Mouse (Mus musculus): ENCODE results near the gene Hagh. TPM values are rescaled to one million over a fixed set of nuclear protein-coding genes. Genes with fewer than 3 reads are reported as not detected.

Gene Hagh
- polyA plus RNA-seq, 1 experiment from 2014 or later = 124 TPM

- no peak overlapping the region for H3K4me3 ChIP-seq (ENCODE audit: low read depth, low read length)
- H3K9ac ChIP-seq (ENCODE audit: low read depth, low read length) = no peak overlapping the region
- 88% methylated on average over 13 of the region's 13 CpGs for WGBS (ENCODE audit: insufficient replicate concordance)
- H3K27me3 ChIP-seq (ENCODE audit: control insufficient read depth, insufficient read depth, low read depth, low read length) = no peaks in the 10 kb centered on the region
- H3K36me3 ChIP-seq (ENCODE audit: control insufficient read depth, insufficient read depth) = peaks cover 34% of the 10 kb centered on the region
- H3K27ac ChIP-seq (ENCODE audit: low read length) = no peak overlapping the region; the same call in 1 of the 2 replicates
- H3K4me2 ChIP-seq (ENCODE audit: low read depth, low read length) = no peak overlapping the region
- H3K4me1 ChIP-seq (ENCODE audit: control insufficient read depth, low read depth, low read length) = peaks cover 47% of the 10 kb centered on the region
- no peaks in the 10 kb centered on the region for H3K9me3 ChIP-seq (replicated peaks; ENCODE audit: control insufficient read depth, low read length)
- ATAC-seq (ENCODE audit: low read depth) = no peak
Measured at GRCm38 (mm10) chr17:24856589-24856988, 16.6 kb downstream of the Hagh start.

GRCm38 (mm10) chr17:24857831-24858470, 18.0 kb downstream of the Hagh start:
- H3K4me1 ChIP-seq (ENCODE audit: control insufficient read depth, low read depth, low read length) = peaks cover 44% of the 10 kb centered on the region

GRCm38 (mm10) chr17:24858967-24859366, 19.0 kb downstream of the Hagh start:
- Histone ChIP-seq H3K36me3 (ENCODE audit: control insufficient read depth, insufficient read depth) (peaks cover 29% of the 10 kb centered on the region), H3K4me1 (ENCODE audit: control insufficient read depth, low read depth, low read length) (peaks cover 44% of the 10 kb centered on the region), H3K9me3 (replicated peaks; ENCODE audit: control insufficient read depth, low read length) (no peaks in the 10 kb centered on the region), H3K9ac (ENCODE audit: low read depth, low read length) (no peak overlapping the region), H3K4me2 (ENCODE audit: low read depth, low read length) (peak overlapping the region; percentile 46), H3K27ac (ENCODE audit: low read length) (peak overlapping the region; percentile 77), H3K27me3 (ENCODE audit: control insufficient read depth, insufficient read depth, low read depth, low read length) (no peaks in the 10 kb centered on the region), H3K4me3 (ENCODE audit: low read depth, low read length) (no peak overlapping the region)
- ATAC-seq (ENCODE audit: low read depth) = peak; percentile 95
- 40% methylated on average over 6 of the region's 6 CpGs for WGBS (ENCODE audit: insufficient replicate concordance)

More at GRCm38 (mm10) chr17:24857831-24858470, 18.0 kb downstream of the Hagh start:
- Histone ChIP-seq H3K4me3 (ENCODE audit: low read depth, low read length) (peak overlapping the region; percentile 6; the same call in 1 of the 2 replicates), H3K4me2 (ENCODE audit: low read depth, low read length) (peak overlapping the region; percentile 46), H3K27ac (ENCODE audit: low read length) (peak overlapping the region; percentile 77), H3K27me3 (ENCODE audit: control insufficient read depth, insufficient read depth, low read depth, low read length) (no peaks in the 10 kb centered on the region), H3K9me3 (replicated peaks; ENCODE audit: control insufficient read depth, low read length) (no peaks in the 10 kb centered on the region), H3K36me3 (ENCODE audit: control insufficient read depth, insufficient read depth) (peaks cover 36% of the 10 kb centered on the region), H3K9ac (ENCODE audit: low read depth, low read length) (peak overlapping the region; percentile 27)
- ATAC-seq (ENCODE audit: low read depth) = peak; percentile 12; the same call in 1 of the 2 replicates
- 68% methylated on average over 8 of the region's 8 CpGs for WGBS (ENCODE audit: insufficient replicate concordance)

- H3K9ac ChIP-seq (ENCODE audit: low read depth, low read length) = peak overlapping the region; percentile 26
- H3K9me3 ChIP-seq (replicated peaks; ENCODE audit: control insufficient read depth, low read length) = no peaks in the 10 kb centered on the region
- H3K27ac ChIP-seq (ENCODE audit: low read length) = peak overlapping the region; percentile 90
- peaks cover 28% of the 10 kb centered on the region for H3K36me3 ChIP-seq (ENCODE audit: control insufficient read depth, insufficient read depth)
- peak overlapping the region; percentile 31 for H3K4me2 ChIP-seq (ENCODE audit: low read depth, low read length)
- no peaks in the 10 kb centered on the region for H3K27me3 ChIP-seq (ENCODE audit: control insufficient read depth, insufficient read depth, low read depth, low read length)
- 77% methylated on average over 8 of the region's 8 CpGs for WGBS (ENCODE audit: insufficient replicate concordance)
- peaks cover 44% of the 10 kb centered on the region for H3K4me1 ChIP-seq (ENCODE audit: control insufficient read depth, low read depth, low read length)
- ATAC-seq (ENCODE audit: low read depth) = peak; percentile 75
- no peak overlapping the region for H3K4me3 ChIP-seq (ENCODE audit: low read depth, low read length)
Measured at GRCm38 (mm10) chr17:24860076-24860475, 20.1 kb downstream of the Hagh start.

- H3K4me3 ChIP-seq (ENCODE audit: low read depth, low read length) = no peak overlapping the region
- H3K27ac ChIP-seq (ENCODE audit: low read length) = no peak overlapping the region; the same call in 1 of the 2 replicates
- WGBS (ENCODE audit: insufficient replicate concordance) = 82% methylated on average over 3 of the region's 3 CpGs
- H3K9ac ChIP-seq (ENCODE audit: low read depth, low read length) = no peak overlapping the region
- ATAC-seq (ENCODE audit: low read depth) = no peak
- no peaks in the 10 kb centered on the region for H3K9me3 ChIP-seq (replicated peaks; ENCODE audit: control insufficient read depth, low read length)
- no peak overlapping the region for H3K4me2 ChIP-seq (ENCODE audit: low read depth, low read length)
- H3K4me1 ChIP-seq (ENCODE audit: control insufficient read depth, low read depth, low read length) = peaks cover 38% of the 10 kb centered on the region
- peaks cover 24% of the 10 kb centered on the region for H3K36me3 ChIP-seq (ENCODE audit: control insufficient read depth, insufficient read depth)
- no peaks in the 10 kb centered on the region for H3K27me3 ChIP-seq (ENCODE audit: control insufficient read depth, insufficient read depth, low read depth, low read length)
Measured at GRCm38 (mm10) chr17:24861785-24862184, 21.8 kb downstream of the Hagh start.

GRCm38 (mm10) chr17:24865776-24866175, 25.8 kb downstream of the Hagh start, which contains the start of gene Igfals:
Gene Igfals (plus strand): TSS chr17:24865997.
- Histone ChIP-seq H3K9me3 (replicated peaks; ENCODE audit: control insufficient read depth, low read length) (no peaks in the 10 kb centered on the region), H3K4me3 (ENCODE audit: low read depth, low read length) (no peak within 1 kb of the TSS), H3K9ac (ENCODE audit: low read depth, low read length) (no peak within 1 kb of the TSS), H3K4me2 (ENCODE audit: low read depth, low read length) (no peak within 1 kb of the TSS), H3K27ac (ENCODE audit: low read length) (no peak within 1 kb of the TSS), H3K4me1 (ENCODE audit: control insufficient read depth, low read depth, low read length) (peaks cover 2% of the 10 kb centered on the region; the same call in 1 of the 2 replicates), H3K36me3 (ENCODE audit: control insufficient read depth, insufficient read depth) (peaks cover 22% of the 10 kb centered on the region), H3K27me3 (ENCODE audit: control insufficient read depth, insufficient read depth, low read depth, low read length) (no peaks in the 10 kb centered on the region)
- 87% methylated on average over 8 of the region's 8 CpGs for WGBS (ENCODE audit: insufficient replicate concordance)
- ATAC-seq (ENCODE audit: low read depth) = no peak

GRCm38 (mm10) chr17:24867914-24868313, 28.0 kb downstream of the Hagh start:
- Histone ChIP-seq H3K27ac (ENCODE audit: low read length) (no peak overlapping the region), H3K4me2 (ENCODE audit: low read depth, low read length) (no peak overlapping the region), H3K9ac (ENCODE audit: low read depth, low read length) (no peak overlapping the region), H3K36me3 (ENCODE audit: control insufficient read depth, insufficient read depth) (peaks cover 8% of the 10 kb centered on the region), H3K4me3 (ENCODE audit: low read depth, low read length) (no peak overlapping the region), H3K9me3 (replicated peaks; ENCODE audit: control insufficient read depth, low read length) (no peaks in the 10 kb centered on the region), H3K27me3 (ENCODE audit: control insufficient read depth, insufficient read depth, low read depth, low read length) (no peaks in the 10 kb centered on the region), H3K4me1 (ENCODE audit: control insufficient read depth, low read depth, low read length) (no peaks in the 10 kb centered on the region)
- WGBS (ENCODE audit: insufficient replicate concordance) = 87% methylated on average over 10 of the region's 10 CpGs
- no peak for ATAC-seq (ENCODE audit: low read depth)

GRCm38 (mm10) chr17:24873695-24874404, 33.9 kb downstream of the Hagh start:
- H3K27me3 ChIP-seq (ENCODE audit: control insufficient read depth, insufficient read depth, low read depth, low read length) = no peaks in the 10 kb centered on the region
- no peak overlapping the region for H3K4me3 ChIP-seq (ENCODE audit: low read depth, low read length)
- no peaks in the 10 kb centered on the region for H3K9me3 ChIP-seq (replicated peaks; ENCODE audit: control insufficient read depth, low read length)
- H3K9ac ChIP-seq (ENCODE audit: low read depth, low read length) = no peak overlapping the region
- ATAC-seq (ENCODE audit: low read depth) = no peak
- no peaks in the 10 kb centered on the region for H3K36me3 ChIP-seq (ENCODE audit: control insufficient read depth, insufficient read depth)
- H3K4me1 ChIP-seq (ENCODE audit: control insufficient read depth, low read depth, low read length) = peaks cover 3% of the 10 kb centered on the region; the same call in 1 of the 2 replicates
- WGBS (ENCODE audit: insufficient replicate concordance) = 48% methylated on average over 4 of the region's 4 CpGs
- no peak overlapping the region for H3K27ac ChIP-seq (ENCODE audit: low read length)
- no peak overlapping the region for H3K4me2 ChIP-seq (ENCODE audit: low read depth, low read length)

- Histone ChIP-seq H3K9me3 (replicated peaks; ENCODE audit: control insufficient read depth, low read length) (no peaks in the 10 kb centered on the region), H3K4me2 (ENCODE audit: low read depth, low read length) (no peak overlapping the region), H3K36me3 (ENCODE audit: control insufficient read depth, insufficient read depth) (no peaks in the 10 kb centered on the region), H3K27ac (ENCODE audit: low read length) (no peak overlapping the region), H3K9ac (ENCODE audit: low read depth, low read length) (no peak overlapping the region), H3K27me3 (ENCODE audit: control insufficient read depth, insufficient read depth, low read depth, low read length) (no peaks in the 10 kb centered on the region), H3K4me1 (ENCODE audit: control insufficient read depth, low read depth, low read length) (peaks cover 3% of the 10 kb centered on the region; the same call in 1 of the 2 replicates), H3K4me3 (ENCODE audit: low read depth, low read length) (no peak overlapping the region)
- WGBS (ENCODE audit: insufficient replicate concordance) = 17% methylated on average over 1 of the region's 1 CpGs
- no peak for ATAC-seq (ENCODE audit: low read depth)
Measured at GRCm38 (mm10) chr17:24874405-24874745, 34.4 kb downstream of the Hagh start.
